Mouse (Mus musculus) embryonic facial prominence, embryonic 10.5 days (tissue): ENCODE results near the gene Iba57. TPM values are rescaled to one million over a fixed set of nuclear protein-coding genes. Genes with fewer than 3 reads are reported as not detected.
A peak's percentile ranks its signal among the peaks of the same experiment; 100 is the strongest.

Experiments
- DNase-seq: peaks from one replicate; pipeline ENCODE4 v3.0.0-alpha.2; 2017; ENCODE audit warnings: low spot score
- H3K27ac ChIP-seq: fragments of 300-500 bp; sonication (generic); replicated peaks from 2 replicates; pipeline ENCODE4 v1.5.1; 2016; ENCODE audit warnings: mild to moderate bottlenecking
- H3K27me3 ChIP-seq: fragments of 300-500 bp; sonication (generic); replicated peaks from 2 replicates; pipeline ENCODE4 v1.6.1; 2016; ENCODE audit warnings: low read depth, mild to moderate bottlenecking; ENCODE audit not compliant: poor library complexity, severe bottlenecking
- H3K36me3 ChIP-seq: fragments of 300-500 bp; sonication (generic); replicated peaks from 2 replicates; pipeline ENCODE4 v1.6.1; 2016; ENCODE audit warnings: mild to moderate bottlenecking, moderate library complexity
- H3K4me1 ChIP-seq: fragments of 300-500 bp; sonication (generic); 2 replicates; pipeline ENCODE4 v1.6.1; 2016
- H3K4me3 ChIP-seq: fragments of 300-500 bp; sonication (generic); 2 replicates; pipeline ENCODE4 v1.5.1; 2016; ENCODE audit warnings: mild to moderate bottlenecking, moderate library complexity
- H3K9me3 ChIP-seq: fragments of 300-500 bp; sonication (generic); 2 replicates; pipeline ENCODE4 v1.6.1; 2016; ENCODE audit warnings: mild to moderate bottlenecking
- WGBS: fragments of 180-500 bp; shearing (Covaris S2); methylation state at CpG from one replicate; pipeline ENCODE4 v1.1.7; 2016; 5-methylcytosine and 5-hydroxymethylcytosine counted together
- polyA plus RNA-seq: library from polyadenylated mRNA; unstranded; fragments of >200 nt; fragmentation: Nextera tagmentation; extraction: Ambion mirVana; gene quantifications from 2 replicates; pipeline ENCODE4 v1.2.1, GENCODE M21; 2016

Iba57 gene
- polyA plus RNA-seq, 1 experiment from 2014 or later, result 4.7 TPM

GRCm38 (mm10) chr11:59164384-59164783 lies 845 bp upstream of the Iba57 start:
- Histone ChIP-seq H3K4me3 (peak overlapping the region; percentile 70), H3K4me1 (peaks cover 16% of the 10 kb centered on the region), H3K27ac (no peak overlapping the region; the same call in 1 of the 2 replicates), H3K9me3 (no peaks in the 10 kb centered on the region), H3K27me3 (no peaks in the 10 kb centered on the region), H3K36me3 (no peaks in the 10 kb centered on the region)
- 88% methylated on average over 9 of the region's 9 CpGs for whole genome bisulfite sequencing
- no peak for DNase-seq

GRCm38 (mm10) chr11:59162443-59163254 lies 890 bp downstream of the Iba57 start:
- WGBS, result 64% methylated on average over 9 of the region's 9 CpGs
- no peaks in the 10 kb centered on the region for H3K9me3 ChIP-seq
- peaks cover 16% of the 10 kb centered on the region for H3K4me1 ChIP-seq
- peak overlapping the region; percentile 95 for H3K27ac ChIP-seq
- H3K4me3 ChIP-seq, result peak overlapping the region; percentile 70
- peaks cover 11% of the 10 kb centered on the region for H3K36me3 ChIP-seq
- H3K27me3 ChIP-seq, result no peaks in the 10 kb centered on the region
- no peak for DNase-seq

DNA sequence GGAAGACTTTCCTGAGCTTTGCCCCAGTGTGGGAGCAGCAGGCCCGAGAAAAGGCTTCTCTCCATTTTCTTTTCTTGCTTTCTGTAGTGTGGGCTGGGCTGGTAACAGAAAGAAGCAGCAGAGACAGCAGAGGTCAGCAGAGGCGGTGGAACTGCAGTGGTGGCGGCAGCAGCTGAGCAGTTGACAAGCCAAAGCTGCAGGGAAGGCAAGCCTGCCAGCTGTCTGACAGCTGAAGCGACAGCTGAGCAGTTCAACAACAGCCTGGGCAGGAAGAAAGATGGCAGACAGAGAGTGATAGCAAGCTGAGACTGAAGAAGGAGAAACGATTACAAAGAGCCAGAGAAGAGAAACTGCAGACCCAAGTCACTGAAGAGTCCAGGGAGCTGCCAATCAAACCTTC lies 2.1 kb downstream of the Iba57 start:
- Histone ChIP-seq H3K4me3 (no peak overlapping the region), H3K4me1 (peaks cover 16% of the 10 kb centered on the region), H3K27ac (no peak overlapping the region), H3K36me3 (peaks cover 21% of the 10 kb centered on the region), H3K9me3 (no peaks in the 10 kb centered on the region), H3K27me3 (no peaks in the 10 kb centered on the region)
- DNase-seq, result no peak
- 80% methylated on average over 5 of the region's 5 CpGs for WGBS

DNA sequence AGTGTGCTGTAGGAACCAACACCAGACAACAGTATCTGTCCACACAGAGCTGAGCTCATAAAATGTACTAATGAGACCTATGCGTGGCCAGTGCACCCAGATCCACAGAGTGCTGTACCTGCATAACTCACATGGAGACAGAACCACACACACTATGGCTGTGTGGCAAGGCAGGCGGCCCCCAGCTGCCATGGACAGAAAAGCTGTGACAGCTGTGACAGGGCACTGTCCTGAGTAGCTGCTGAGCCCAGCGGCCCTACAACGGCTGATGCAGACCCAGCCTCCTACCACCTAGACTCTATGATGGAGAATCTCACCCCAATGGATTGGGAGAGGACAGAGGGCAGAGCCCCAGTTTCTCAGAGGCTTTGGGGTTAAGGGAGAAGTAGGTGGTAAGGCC lies 4.0 kb downstream of the Iba57 start:
- WGBS, result 93% methylated on average over 4 of the region's 4 CpGs

GRCm38 (mm10) chr11:59159099-59159498 lies 4.4 kb downstream of the Iba57 start:
- H3K4me3 ChIP-seq, result no peak overlapping the region
- 94% methylated on average over 13 of the region's 13 CpGs for WGBS
- peaks cover 31% of the 10 kb centered on the region for H3K36me3 ChIP-seq
- H3K4me1 ChIP-seq, result peaks cover 11% of the 10 kb centered on the region
- no peak overlapping the region for H3K27ac ChIP-seq
- no peaks in the 10 kb centered on the region for H3K9me3 ChIP-seq
- no peak for DNase-seq
- no peaks in the 10 kb centered on the region for H3K27me3 ChIP-seq

More for the DNA sequence above, 4.0 kb downstream of the Iba57 start:
- H3K27me3 ChIP-seq, result no peaks in the 10 kb centered on the region
- H3K9me3 ChIP-seq, result no peaks in the 10 kb centered on the region
- H3K4me3 ChIP-seq, result no peak overlapping the region
- peaks cover 31% of the 10 kb centered on the region for H3K36me3 ChIP-seq
- DNase-seq, result no peak
- H3K27ac ChIP-seq, result no peak overlapping the region
- peaks cover 16% of the 10 kb centered on the region for H3K4me1 ChIP-seq

GRCm38 (mm10) chr11:59155900-59156299 lies 7.6 kb downstream of the Iba57 start:
- DNase-seq, result no peak
- H3K27me3 ChIP-seq, result no peaks in the 10 kb centered on the region
- H3K4me3 ChIP-seq, result no peak overlapping the region
- no peaks in the 10 kb centered on the region for H3K4me1 ChIP-seq
- no peak overlapping the region for H3K27ac ChIP-seq
- 88% methylated on average over 5 of the region's 5 CpGs for WGBS
- H3K9me3 ChIP-seq, result no peaks in the 10 kb centered on the region
- peaks cover 31% of the 10 kb centered on the region for H3K36me3 ChIP-seq

DNA sequence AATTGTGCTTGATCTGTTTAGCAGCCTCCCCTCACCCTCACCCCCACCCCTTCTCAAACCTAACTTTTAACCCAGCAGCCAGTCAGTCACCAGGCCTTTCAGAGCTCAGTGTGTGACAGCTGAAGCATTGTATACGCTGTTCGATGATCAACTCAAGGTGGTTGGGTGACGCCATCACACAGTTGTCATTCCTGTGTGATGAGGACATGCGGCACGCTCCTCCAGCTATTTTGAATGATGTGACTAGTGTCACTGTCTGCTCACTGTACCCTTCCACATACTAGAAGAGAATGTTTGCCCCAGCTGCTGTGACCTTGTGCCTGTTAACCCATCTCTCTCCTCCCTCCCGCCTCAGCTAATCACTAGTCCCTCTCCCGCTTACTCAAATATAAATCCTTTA lies 9.3 kb downstream of the Iba57 start:
- Histone ChIP-seq H3K36me3 (peaks cover 31% of the 10 kb centered on the region), H3K27ac (no peak overlapping the region), H3K4me1 (no peaks in the 10 kb centered on the region), H3K27me3 (no peaks in the 10 kb centered on the region), H3K4me3 (no peak overlapping the region), H3K9me3 (no peaks in the 10 kb centered on the region)
- DNase-seq, result no peak
- WGBS, result 92% methylated on average over 7 of the region's 7 CpGs

DNA sequence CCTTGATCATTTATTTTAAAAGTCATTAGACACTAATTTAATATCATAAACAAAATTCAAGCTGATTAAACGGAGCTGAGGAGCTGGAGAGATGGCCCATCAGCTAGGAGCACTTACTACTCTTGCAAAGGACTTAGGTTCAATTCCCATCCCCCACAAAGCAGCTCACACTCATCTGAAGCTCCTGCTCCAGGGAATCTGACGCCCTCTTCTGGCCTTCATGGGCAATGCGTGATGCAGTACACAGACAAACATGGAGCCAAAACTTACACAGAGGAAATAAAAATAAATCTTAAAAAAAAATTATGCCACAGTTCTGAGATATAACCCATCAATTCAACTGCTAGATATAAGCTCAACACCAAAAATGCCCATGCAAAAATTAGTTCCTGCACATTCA lies 11.8 kb downstream of the Iba57 start:
- Histone ChIP-seq H3K4me3 (no peak overlapping the region), H3K27me3 (no peaks in the 10 kb centered on the region), H3K9me3 (no peaks in the 10 kb centered on the region), H3K27ac (no peak overlapping the region), H3K4me1 (no peaks in the 10 kb centered on the region), H3K36me3 (peaks cover 13% of the 10 kb centered on the region)
- DNase-seq, result no peak
- 24% methylated on average over 3 of the region's 3 CpGs for WGBS

GRCm38 (mm10) chr11:59149302-59149701 lies 14.2 kb downstream of the Iba57 start:
- Histone ChIP-seq H3K36me3 (no peaks in the 10 kb centered on the region), H3K27ac (no peak overlapping the region), H3K27me3 (no peaks in the 10 kb centered on the region), H3K4me1 (no peaks in the 10 kb centered on the region), H3K4me3 (no peak overlapping the region), H3K9me3 (no peaks in the 10 kb centered on the region)
- 83% methylated on average over 3 of the region's 3 CpGs for WGBS
- DNase-seq, result no peak

DNA sequence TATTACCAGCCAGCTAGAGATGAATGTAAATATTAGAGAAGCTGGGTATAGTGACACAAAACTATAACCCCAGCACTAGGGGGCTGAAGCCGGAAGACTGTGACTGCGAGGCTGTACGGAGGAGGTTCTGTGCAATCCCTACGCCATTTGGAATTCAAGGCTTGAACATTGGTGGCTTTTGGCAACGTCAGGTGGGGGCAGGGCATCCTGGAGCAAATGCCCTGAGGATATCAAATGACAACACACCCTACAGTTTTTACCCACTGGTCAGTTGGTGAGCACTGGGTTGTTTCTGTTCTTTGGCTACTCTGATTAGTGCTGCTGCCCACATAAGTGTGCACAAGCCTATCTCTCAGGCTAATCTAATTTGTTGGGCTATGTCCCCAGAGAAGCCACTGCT lies 20.6 kb downstream of the Iba57 start:
- no peaks in the 10 kb centered on the region for H3K9me3 ChIP-seq
- 75% methylated on average over 5 of the region's 5 CpGs for WGBS
- no peaks in the 10 kb centered on the region for H3K36me3 ChIP-seq
- H3K27me3 ChIP-seq, result peaks cover 18% of the 10 kb centered on the region
- no peak overlapping the region for H3K27ac ChIP-seq
- no peak overlapping the region for H3K4me3 ChIP-seq
- no peak for DNase-seq
- H3K4me1 ChIP-seq, result peaks cover 16% of the 10 kb centered on the region; the same call in 1 of the 2 replicates

- peak; percentile 68 for DNase-seq
- H3K27me3 ChIP-seq, result peaks cover 29% of the 10 kb centered on the region
- H3K27ac ChIP-seq, result no peak overlapping the region
- peak overlapping the region; percentile 39 for H3K4me3 ChIP-seq
- no peaks in the 10 kb centered on the region for H3K36me3 ChIP-seq
- peaks cover 16% of the 10 kb centered on the region; the same call in 1 of the 2 replicates for H3K4me1 ChIP-seq
- H3K9me3 ChIP-seq, result no peaks in the 10 kb centered on the region
- whole genome bisulfite sequencing, result 13% methylated on average over 14 of the region's 14 CpGs
Measured at GRCm38 (mm10) chr11:59141772-59142370, 21.7 kb downstream of the Iba57 start.

DNA sequence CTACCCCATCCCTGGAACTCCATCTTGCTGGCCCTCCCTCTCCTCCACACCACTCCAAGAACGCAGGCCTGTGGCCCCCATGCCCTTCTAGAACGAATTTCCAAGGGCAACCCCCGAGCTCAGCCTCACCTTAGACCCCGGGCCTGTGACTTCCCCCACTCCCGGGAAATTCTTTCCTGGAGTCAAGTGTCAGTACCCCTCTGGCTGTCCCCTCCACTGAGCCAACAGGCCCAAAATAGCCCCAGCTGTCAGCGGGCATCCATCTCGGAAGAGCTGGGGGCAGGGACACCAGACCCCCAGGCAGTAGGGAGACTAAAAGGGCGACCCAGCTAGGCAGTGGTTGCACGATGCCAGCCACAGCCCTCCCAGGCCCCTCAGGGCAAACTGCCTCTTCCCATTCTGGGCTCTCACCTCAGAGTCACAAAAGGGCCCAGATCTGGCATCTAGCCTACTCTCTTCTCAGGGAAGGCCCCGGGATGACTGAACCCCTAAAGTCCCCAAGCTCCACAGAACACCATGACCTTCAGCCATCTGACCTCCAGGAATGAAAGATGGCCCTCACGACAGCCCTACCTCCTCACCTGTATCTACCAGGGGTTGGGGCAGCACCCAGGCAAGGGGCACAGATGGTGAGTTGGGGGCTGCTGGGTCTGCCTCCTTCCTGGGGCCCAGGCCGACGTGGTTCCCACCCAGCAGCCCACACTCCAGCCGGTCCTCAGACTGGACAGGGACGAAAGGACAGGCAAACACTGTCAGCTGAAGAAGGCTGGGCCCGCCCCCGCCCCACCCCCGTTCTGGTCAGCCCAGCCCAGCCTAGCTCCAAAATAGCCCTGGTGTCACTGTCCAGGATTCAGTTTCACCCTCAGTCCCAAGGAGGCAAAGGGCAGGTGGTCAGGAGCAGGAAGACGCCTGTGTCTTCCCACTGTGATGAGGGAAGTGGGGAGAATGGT lies 24.7 kb downstream of the Iba57 start:
- Histone ChIP-seq H3K4me1 (peaks cover 35% of the 10 kb centered on the region), H3K36me3 (no peaks in the 10 kb centered on the region), H3K4me3 (no peak overlapping the region), H3K27ac (no peak overlapping the region), H3K9me3 (no peaks in the 10 kb centered on the region), H3K27me3 (peaks cover 60% of the 10 kb centered on the region)
- 52% methylated on average over 19 of the region's 19 CpGs for WGBS
- DNase-seq, result no peak
